Mouse (Mus musculus) layer of hippocampus, postnatal 25 days (tissue): Measurements from ENCODE around the gene Tmem17. TPM values are rescaled to one million over a fixed set of nuclear protein-coding genes. Genes with fewer than 3 reads are reported as not detected.

Experiments
- DNase-seq, 2 experiments: peaks; one replicate each; pipeline ENCODE4 v3.0.0; 2022; ENCODE audit warnings: mixed read lengths in 2 of 2, low spot score in 1 of 2; ENCODE audit errors: extremely low spot score in 1 of 2
- total RNA-seq, 2 experiments: library from RNA; stranded (reverse); gene quantifications; 2 replicates each; pipeline ENCODE4 v1.2.3; 2021

Tmem17 gene
- total RNA-seq, 2 experiments from 2014 or later = 5.5 to 6.1 TPM

DNA sequence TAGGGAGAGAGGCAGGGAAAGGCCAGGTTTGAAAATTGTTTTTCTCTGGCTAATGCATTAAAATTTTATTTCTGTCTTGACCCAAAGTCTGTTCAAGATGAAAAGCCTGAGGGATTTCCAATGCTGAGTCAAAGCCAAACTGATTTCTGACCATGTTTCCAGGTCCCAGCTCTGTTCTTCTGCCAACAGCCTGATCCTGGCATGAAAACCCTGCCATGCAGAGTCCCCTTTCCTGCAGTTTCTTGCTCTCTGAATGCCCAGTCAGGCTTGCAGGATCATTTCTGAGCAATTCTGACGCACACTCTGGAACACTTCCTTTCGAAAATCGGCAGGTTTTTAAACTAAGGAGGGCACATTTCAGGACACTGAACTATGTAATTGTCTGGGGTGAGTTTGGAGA lies 52.8 kb downstream of the Tmem17 start:
- no peak for DNase-seq

Other genes with a start within 250 kb of the Tmem17 start
- 10 to 100 TPM; 42.3 to 47.4 TPM for gene Ehbp1, start 169.8 kb upstream of the Tmem17 start, total RNA-seq